Mouse (Mus musculus): ENCODE measurements around the gene Wdtc1.

The Wdtc1 gene

DNA sequence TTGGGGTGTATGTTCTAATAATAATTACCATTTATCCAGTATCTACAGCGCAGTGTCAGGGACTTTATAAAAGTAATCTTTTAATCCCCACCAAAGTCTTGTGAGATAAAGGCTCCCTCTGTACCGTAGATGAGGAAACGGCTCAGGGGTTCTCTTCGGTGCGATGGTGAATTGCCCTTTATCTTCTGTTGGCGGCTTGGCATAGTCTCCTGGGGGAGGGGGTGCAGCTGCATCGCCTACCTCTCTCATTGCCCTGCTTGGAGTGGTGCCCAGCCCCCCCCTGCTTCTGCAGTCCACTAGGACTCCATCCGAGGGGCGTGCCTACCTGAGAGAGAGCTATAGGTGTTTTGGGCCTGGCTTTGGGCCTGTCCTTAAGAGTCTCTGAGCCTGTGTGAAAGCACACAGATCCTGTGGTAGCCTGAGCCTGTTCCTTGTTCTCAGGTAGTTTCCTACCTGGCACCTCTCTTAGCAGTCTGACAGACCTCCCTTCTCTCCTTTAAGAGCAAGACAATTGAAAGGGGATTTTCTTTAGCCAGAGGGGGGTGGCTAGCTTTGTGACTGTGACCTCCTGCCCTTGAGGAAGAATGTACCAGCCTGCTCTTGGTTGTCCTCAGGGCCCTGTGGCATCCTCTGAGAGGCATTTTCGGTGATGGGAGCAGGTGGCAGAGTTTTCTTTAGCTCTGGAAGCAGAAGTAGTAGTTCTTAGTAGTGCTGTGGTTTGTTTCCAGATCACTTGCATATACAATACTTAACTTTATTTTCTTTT, 22.7 kb upstream of the Wdtc1 start:
- no peak for DNase-seq

- no peak for DNase-seq
Observed at GRCm38 (mm10) chr4:133374011-133374410, 20.7 kb upstream of the Wdtc1 start.

GRCm38 (mm10) chr4:133372278-133372665, 19.0 kb upstream of the Wdtc1 start:
- DNase-seq = no peak

DNA sequence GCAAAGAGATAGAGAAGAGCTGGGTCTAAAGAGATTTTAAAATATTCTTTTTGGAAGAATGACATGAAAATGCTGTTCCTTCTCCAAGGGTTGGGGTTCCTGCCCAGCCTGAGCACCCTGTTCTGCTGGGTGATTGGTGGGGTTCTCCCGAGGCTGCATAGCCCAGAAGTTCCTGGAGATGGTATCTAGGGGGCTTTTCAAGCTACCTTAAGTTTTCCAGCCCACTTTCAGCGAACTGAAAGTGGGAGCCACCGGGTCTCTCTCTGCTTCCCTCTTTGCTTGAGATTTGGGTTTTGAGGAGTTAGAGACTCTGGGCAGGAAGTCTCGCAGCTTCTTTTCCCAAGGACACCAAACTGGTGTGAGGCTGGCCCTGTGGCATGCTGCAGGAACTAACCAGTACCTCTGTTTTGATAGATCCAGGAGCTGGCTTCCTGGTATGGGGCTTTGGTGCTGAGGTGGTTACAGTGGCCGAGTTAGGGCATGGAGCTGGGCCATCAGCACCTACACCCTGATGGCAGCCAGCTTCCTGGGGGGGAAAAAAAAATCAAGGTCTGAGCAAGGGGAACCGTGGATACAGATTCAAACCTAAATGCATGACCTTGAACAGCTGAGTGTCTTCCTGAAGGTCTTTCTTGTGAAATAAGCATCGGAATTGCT, 18.5 kb upstream of the Wdtc1 start:
- no peak for DNase-seq

- DNase-seq = no peak
Observed at GRCm38 (mm10) chr4:133370298-133371274, 17.3 kb upstream of the Wdtc1 start.

DNA sequence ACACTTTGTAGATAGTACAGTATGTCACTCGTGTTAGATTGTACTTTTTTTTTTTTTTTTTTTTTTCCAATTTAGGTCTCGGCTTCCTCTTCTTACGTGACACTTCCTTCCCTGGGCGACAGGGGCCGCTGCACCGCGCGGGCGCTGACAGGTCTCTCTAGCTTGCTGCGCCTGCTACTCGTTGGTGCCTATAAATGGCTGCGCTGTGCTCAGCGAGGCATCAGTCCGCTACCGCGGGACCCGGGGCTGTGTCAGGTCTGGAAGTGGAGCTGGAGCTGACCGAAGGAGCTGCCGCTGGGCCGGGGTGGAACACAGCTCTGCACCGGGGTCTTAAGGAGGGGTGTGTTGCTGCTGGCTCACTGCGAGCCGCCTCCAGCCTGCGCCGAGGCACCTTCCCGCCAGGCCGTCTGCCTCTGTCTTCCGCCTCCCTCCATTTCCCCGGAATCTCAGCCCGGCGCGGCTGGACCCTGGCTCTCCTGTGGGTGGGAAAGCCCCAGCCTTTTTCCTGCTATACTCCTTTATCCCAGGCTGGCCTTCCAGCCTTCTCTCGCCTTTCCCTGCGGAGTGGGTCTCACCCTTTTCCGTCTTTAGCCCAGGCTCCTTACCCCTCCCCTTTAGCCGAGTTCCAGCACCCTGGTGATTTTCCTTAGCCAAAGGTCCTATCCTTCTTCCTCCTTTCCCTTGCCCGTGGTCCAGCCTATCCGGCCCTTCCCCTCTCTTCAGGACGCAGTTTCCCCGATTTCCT, 16.4 kb upstream of the Wdtc1 start, which contains the start of gene Slc9a1:
Gene Slc9a1, plus strand, starts transcription at position 154 of the 745 bp plus-strand sequence.
- DNase-seq = peak; percentile 92

- no peak for DNase-seq
Observed at GRCm38 (mm10) chr4:133354641-133355040, 1.4 kb upstream of the Wdtc1 start.

- DNase-seq = no peak
Observed at GRCm38 (mm10) chr4:133352797-133353196, 484 bp downstream of the Wdtc1 start.

- no peak for DNase-seq
Observed at GRCm38 (mm10) chr4:133348051-133348775, 5.1 kb downstream of the Wdtc1 start.

GRCm38 (mm10) chr4:133347624-133348023, 5.7 kb downstream of the Wdtc1 start:
- DNase-seq = no peak

- no peak for DNase-seq
Observed at GRCm38 (mm10) chr4:133346577-133346976, 6.7 kb downstream of the Wdtc1 start.

- no peak for DNase-seq
Observed at GRCm38 (mm10) chr4:133345702-133346101, 7.6 kb downstream of the Wdtc1 start.

DNA sequence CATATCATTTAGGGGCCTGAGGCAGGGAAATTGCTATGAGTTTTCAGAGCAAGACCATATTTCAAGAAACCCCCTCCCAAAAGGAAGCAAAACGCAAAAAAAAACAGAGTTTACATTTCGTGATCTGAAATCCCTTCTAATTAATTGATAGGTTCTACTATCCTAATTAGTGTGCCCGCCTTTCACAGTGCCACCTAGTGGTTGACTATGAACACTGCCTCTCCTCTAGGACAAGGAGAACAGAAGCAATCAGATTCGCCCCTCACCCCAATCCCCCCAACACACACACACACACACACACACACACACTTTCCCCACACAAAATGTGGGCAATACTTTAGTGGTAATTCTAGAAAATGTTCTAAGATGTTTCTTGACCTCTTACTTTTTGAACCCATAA, 9.2 kb downstream of the Wdtc1 start:
- no peak for DNase-seq

- no peak for DNase-seq
Observed at GRCm38 (mm10) chr4:133340217-133340616, 13.1 kb downstream of the Wdtc1 start.

DNA sequence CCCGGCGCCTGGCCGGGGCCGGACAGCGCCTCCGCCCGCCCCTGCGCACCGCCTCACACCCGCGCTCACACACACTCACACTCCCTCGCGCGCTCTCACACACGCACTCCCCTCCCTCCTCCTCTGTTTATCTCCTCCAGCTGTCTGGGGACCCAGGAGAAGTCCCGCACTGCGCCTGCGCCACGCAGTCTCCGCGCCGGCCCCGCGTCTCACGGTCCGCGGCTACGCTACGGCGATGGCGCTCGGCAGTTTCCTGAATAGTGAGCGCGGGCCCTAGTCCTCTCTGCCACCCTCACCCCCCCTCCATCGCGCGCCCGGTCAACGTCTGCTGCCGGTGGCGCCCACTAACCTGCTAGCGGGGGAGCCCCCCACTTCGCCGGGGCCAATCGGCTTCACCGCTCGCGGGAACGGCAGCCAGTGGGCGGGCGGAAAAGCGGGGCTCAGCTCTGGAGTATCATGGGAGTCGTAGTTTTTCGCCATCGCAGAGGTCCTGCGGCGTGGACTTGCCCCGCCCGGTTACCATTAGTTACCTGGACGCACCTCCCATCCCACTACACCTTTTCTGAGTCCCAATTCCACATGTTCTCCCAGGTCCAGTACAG, 14.0 kb downstream of the Wdtc1 start:
- DNase-seq = peak; percentile 99

DNA sequence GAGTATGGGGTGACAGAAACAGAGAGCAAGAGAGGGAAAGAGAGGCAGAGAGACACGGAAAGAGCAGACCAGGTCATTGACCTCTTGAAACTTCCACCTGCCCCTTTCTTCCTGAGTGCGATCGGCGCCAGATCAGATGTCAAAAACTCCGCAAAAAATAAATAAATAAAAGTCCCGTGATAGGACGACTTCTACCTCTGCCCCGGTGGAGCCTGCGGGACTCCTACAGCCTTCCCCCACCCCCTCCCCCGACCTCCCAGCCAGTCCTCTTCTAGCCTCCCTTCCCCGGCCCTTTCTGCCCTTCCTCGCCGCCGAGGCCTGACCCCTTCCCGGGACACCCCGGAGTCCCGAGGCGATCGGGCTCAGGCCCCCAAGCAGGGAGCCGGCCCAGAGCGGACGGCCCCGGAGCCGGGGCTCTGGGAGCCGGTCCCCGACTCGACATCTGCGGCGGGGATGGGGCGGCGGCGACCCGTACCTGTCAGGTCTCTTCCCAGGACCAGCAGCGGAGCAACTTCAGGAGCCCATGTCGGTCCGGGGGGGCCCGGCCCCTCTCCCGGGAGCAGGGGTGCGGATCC, 14.7 kb downstream of the Wdtc1 start:
- DNase-seq = no peak

DNA sequence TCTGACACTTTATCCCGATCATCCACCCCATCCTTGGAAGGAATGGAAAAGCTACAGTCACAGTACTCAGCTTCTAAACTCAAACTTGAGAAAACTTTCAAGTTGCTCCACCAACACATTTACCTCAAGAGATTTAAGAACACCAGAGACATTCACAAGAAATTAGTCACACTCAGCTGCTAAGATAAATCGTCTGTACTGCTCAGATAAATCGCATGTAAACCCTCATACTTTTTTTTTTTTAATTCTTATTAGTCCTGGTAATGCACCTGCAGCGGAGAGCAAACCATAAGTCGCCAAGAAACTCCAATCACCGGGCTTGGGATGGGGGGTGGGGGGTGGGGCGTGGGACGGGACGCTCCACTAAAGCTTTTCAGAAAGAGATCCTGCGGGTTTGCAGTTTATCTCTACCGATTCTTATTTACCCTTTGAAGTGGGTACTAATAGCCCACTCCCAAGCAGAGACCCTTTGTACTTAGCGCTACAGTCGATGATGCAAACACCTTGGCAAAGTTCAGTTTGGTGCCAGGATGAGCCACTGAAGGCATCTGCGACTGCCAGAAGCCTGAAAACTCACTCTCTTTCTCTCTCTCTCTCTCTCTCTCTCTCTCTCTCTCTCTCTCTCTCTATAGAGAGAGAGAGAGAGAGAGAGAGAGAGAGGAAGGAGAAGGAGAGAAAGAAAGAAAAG, 15.3 kb downstream of the Wdtc1 start:
- no peak for DNase-seq

GRCm38 (mm10) chr4:133333306-133333705, 20.0 kb downstream of the Wdtc1 start:
- DNase-seq = no peak

GRCm38 (mm10) chr4:133330296-133330695, 23.0 kb downstream of the Wdtc1 start:
- DNase-seq = no peak

GRCm38 (mm10) chr4:133328129-133328528, 25.2 kb downstream of the Wdtc1 start:
- no peak for DNase-seq

Measured in right cerebral cortex, postnatal 25 days (tissue).